In genomic region chr7:122158915-122159902, GRCm38 (mm10) we compare ENCODE assay signal across 8 mouse cellular contexts. TPM values are rescaled to one million over a fixed set of nuclear protein-coding genes. Genes with fewer than 3 reads are reported as not detected.
DNase-seq lines count a peak whose midpoint lies in the region; ATAC-seq and TF ChIP-seq lines count a peak whose summit lies in the region.

TSS of gene Plk1 (plus strand) at chr7:122159439.

- H3K27ac ChIP-seq in heart, embryonic 10.5 days, result peak within 1 kb of the TSS; percentile 90
- H3K27ac ChIP-seq in kidney, embryonic 15.5 days, result peak within 1 kb of the TSS; percentile 96

- H3K79me2 ChIP-seq in C2C12 (ENCODE audit: control insufficient read depth, insufficient read depth), result peaks cover 64% of the 10 kb centered on the region
- H3K79me2 ChIP-seq in myocyte (ENCODE audit: control insufficient read depth, insufficient read depth), result peaks cover 33% of the 10 kb centered on the region

- H3K27me3 ChIP-seq in C2C12 (ENCODE audit: control insufficient read depth, insufficient read depth, insufficient read length) (no peaks in the 10 kb centered on the region), myocyte (ENCODE audit: control insufficient read depth, insufficient read depth, insufficient read length) (no peaks in the 10 kb centered on the region)
- no peaks in the 10 kb centered on the region for H3K27me3 ChIP-seq in heart, embryonic 10.5 days (ENCODE audit: insufficient read depth, poor library complexity, severe bottlenecking)
- H3K27me3 ChIP-seq in kidney, embryonic 15.5 days, result no peaks in the 10 kb centered on the region
- no peaks in the 10 kb centered on the region for H3K27me3 ChIP-seq in splenic B cell, adult 2 months (ENCODE audit: control insufficient read depth, insufficient read depth, low read length, poor library complexity, severe bottlenecking)

- H3K9me3 ChIP-seq in heart, embryonic 10.5 days, result no peaks in the 10 kb centered on the region
- H3K9me3 ChIP-seq in kidney, embryonic 15.5 days (replicated peaks), result no peaks in the 10 kb centered on the region

- TF ChIP-seq POLR2A in myocyte (IDR thresholded peaks at IDR 0.05; ENCODE audit: insufficient read length, low read depth), result peak; percentile 66

- H3K4me3 ChIP-seq in C2C12 (ENCODE audit: insufficient read depth, poor library complexity, severe bottlenecking) (peak within 1 kb of the TSS; percentile 89), myocyte (peak within 1 kb of the TSS; percentile 96)
- H3K4me3 ChIP-seq in heart, embryonic 10.5 days, result peak within 1 kb of the TSS; percentile 78
- H3K4me3 ChIP-seq in kidney, embryonic 15.5 days (replicated peaks), result peak within 1 kb of the TSS; percentile 78

- WGBS in heart, embryonic 10.5 days, result under 1% methylated on average over 63 of the region's 63 CpGs
- WGBS in kidney, embryonic 15.5 days, result under 1% methylated on average over 63 of the region's 63 CpGs

- H3K4me1 ChIP-seq in heart, embryonic 10.5 days, result peaks cover 37% of the 10 kb centered on the region
- H3K4me1 ChIP-seq in kidney, embryonic 15.5 days, result peaks cover 39% of the 10 kb centered on the region

- TF ChIP-seq CTCF in C2C12 (IDR thresholded peaks at IDR 0.05; ENCODE audit: control insufficient read depth, insufficient read depth, insufficient read length), result no peak

- peak; percentile 86 for ATAC-seq in erythroblast, adult 5-6 weeks (replicated peaks; ENCODE audit: low FRiP score, poor library complexity, severe bottlenecking)
- peak; percentile 94 for ATAC-seq in kidney, embryonic 15.5 days (replicated peaks; ENCODE audit: low FRiP score)

- H3K79me3 ChIP-seq in C2C12 (ENCODE audit: low read depth), result peaks cover 42% of the 10 kb centered on the region

- H3K4me2 ChIP-seq in kidney, embryonic 15.5 days, result peak within 1 kb of the TSS; percentile 83
- H3K4me2 ChIP-seq in myocyte (ENCODE audit: low read depth), result peak within 1 kb of the TSS; percentile 84

- H3K9ac ChIP-seq in kidney, embryonic 15.5 days, result peak within 1 kb of the TSS; percentile 77

- DNase-seq in brain, adult 2 months (ENCODE audit: low read depth, low spot score), result peak; percentile 88
- peak; percentile 94 for DNase-seq in heart, embryonic 10.5 days (ENCODE audit: low spot score)
- peak; percentile 93 for DNase-seq in liver
- peak; percentile 72 for DNase-seq in splenic B cell, adult 2 months (ENCODE audit: low read depth, low spot score)

- H3ac ChIP-seq in C2C12 (ENCODE audit: control insufficient read depth, insufficient read length, low read depth), result peak within 1 kb of the TSS; percentile 81
- H3ac ChIP-seq in myocyte (ENCODE audit: control insufficient read depth, insufficient read length), result peak within 1 kb of the TSS; percentile 25

- H3K36me3 ChIP-seq in C2C12 (ENCODE audit: control insufficient read depth, insufficient read depth) (peaks cover 30% of the 10 kb centered on the region), myocyte (ENCODE audit: control insufficient read depth, insufficient read depth) (peaks cover 12% of the 10 kb centered on the region)
- peaks cover 35% of the 10 kb centered on the region for H3K36me3 ChIP-seq in heart, embryonic 10.5 days
- peaks cover 30% of the 10 kb centered on the region for H3K36me3 ChIP-seq in kidney, embryonic 15.5 days
- H3K36me3 ChIP-seq in splenic B cell, adult 2 months (ENCODE audit: control insufficient read depth, insufficient read depth, low read length, poor library complexity, severe bottlenecking), result no peaks in the 10 kb centered on the region

TF ChIP-seq in C2C12, 6 proteins besides CTCF, POLR2A, EP300 and RAD21:
- TF ChIP-seq MYOG (IDR thresholded peaks at IDR 0.05; ENCODE audit: control insufficient read depth, extremely low read depth, insufficient read length), result no peak
- no peak for TF ChIP-seq FOSL1 (IDR thresholded peaks at IDR 0.05; ENCODE audit: insufficient read depth, low read length, poor library complexity, severe bottlenecking)
- TF ChIP-seq CEBPB (IDR thresholded peaks at IDR 0.05; ENCODE audit: low read depth), result no peak
- no peak for TF ChIP-seq MAX (IDR thresholded peaks at IDR 0.05)
- TF ChIP-seq USF1 (IDR thresholded peaks at IDR 0.05; ENCODE audit: low read depth), result no peak
- TF ChIP-seq MYOD1 (IDR thresholded peaks at IDR 0.05; ENCODE audit: control insufficient read depth, insufficient read length, low read depth), result no peak
TF ChIP-seq in C2C12: peak in this region for 0.

TF ChIP-seq in myocyte, 11 proteins besides CTCF, POLR2A, EP300 and RAD21:
- TF ChIP-seq TCF12 (IDR thresholded peaks at IDR 0.05; ENCODE audit: insufficient read depth, poor library complexity, severe bottlenecking) (no peak), E2F4 (IDR thresholded peaks at IDR 0.05; ENCODE audit: insufficient read depth) (peak; percentile 99), USF1 (IDR thresholded peaks at IDR 0.05; ENCODE audit: low read depth) (no peak), TCF3 (IDR thresholded peaks at IDR 0.05; ENCODE audit: insufficient read length, low read depth) (no peak), MAX (IDR thresholded peaks at IDR 0.05; ENCODE audit: low read depth) (no peak), POLR2AphosphoS2 (IDR thresholded peaks at IDR 0.05; ENCODE audit: insufficient read length, low read depth) (peak; percentile 61), MYOD1 (IDR thresholded peaks at IDR 0.05; ENCODE audit: control insufficient read depth in 1 of 3, insufficient read length in 2 of 3, low read depth in 2 of 3) (no peak), SRF (IDR thresholded peaks at IDR 0.05; ENCODE audit: control insufficient read depth, insufficient read length, low read depth) (no peak), CEBPB (IDR thresholded peaks at IDR 0.05; ENCODE audit: insufficient read depth, poor library complexity, severe bottlenecking) (no peak), REST (IDR thresholded peaks at IDR 0.05; ENCODE audit: insufficient read depth, insufficient read length) (no peak), MYOG (IDR thresholded peaks at IDR 0.05; ENCODE audit: control insufficient read depth in 1 of 3, insufficient read depth in 1 of 3, insufficient read length in 2 of 3, low read depth in 2 of 3) (no peak)
TF ChIP-seq in myocyte: peak in this region for 2.

RNA-seq across cellular contexts. Expression of gene Plk1, which starts in this region (rescaled TPM):
- polyA plus RNA-seq in C2C12 (2012; fragmentation: generic; extraction: Trizol) (161 TPM), myocyte (2012; fragmentation: generic; extraction: Trizol) (57.8 TPM)
- 26.5 and 29.5 TPM in 2 replicates for total RNA-seq in erythroblast, adult 5-6 weeks (2015; ENCODE audit: low replicate concordance)
- total RNA-seq in erythroblast, adult 5-6 weeks (2017; ENCODE audit: low replicate concordance), result 25.2 and 26.3 TPM in 2 replicates
- polyA plus RNA-seq in heart, embryonic 10.5 days (2016; fragmentation: Nextera tagmentation; extraction: Ambion mirVana), result 143 and 172 TPM in 2 replicates
- polyA plus RNA-seq in kidney, embryonic 15.5 days (2015; fragmentation: Nextera tagmentation; extraction: Ambion mirVana), result 147 and 150 TPM in 2 replicates

Comparison
In these comparisons a context has a peak if more than half of its experiments do, and no peak if none do; other contexts are left out.
1. Peak in every context shown above with its lines: DNase-seq, ATAC-seq, H3K4me3 ChIP-seq and H3K27ac ChIP-seq.